ENCODE assay signal across 17 mouse cellular contexts in genomic region chr3:154251486-154251885, GRCm38 (mm10).
"Had no signal": no experiment of that assay in that cellular context is flagged by ENCODE, and none has a peak within 500 bp of the region (broad histone marks: within the 10 kb centered on the region; RNA-seq: fewer than 3 reads in every experiment).

No protein-coding gene starts in this region.

- H3K27me3 ChIP-seq: midbrain, embryonic 12.5 days; neural tube, embryonic 13.5 days; neural tube, embryonic 15.5 days had no signal

- H3K36me3 ChIP-seq: neural tube, embryonic 13.5 days had no signal

- DNase-seq: lung, embryonic 14.5 days; lung, postnatal 10 days; lung, postnatal 4 days; midbrain, embryonic 14.5 days; retina, postnatal 1 day; right cerebral cortex, adult 18-20 months; right cerebral cortex, postnatal 25 days; right cerebral cortex, postnatal 4 days; spleen, adult 18-20 months; thymus, adult 18-20 months; thymus, postnatal 14 days; thymus, postnatal 36 days had no signal

- H3K4me3 ChIP-seq: midbrain, embryonic 10.5 days; midbrain, embryonic 12.5 days; myocyte; neural tube, embryonic 13.5 days; neural tube, embryonic 15.5 days had no signal

- H3K4me1 ChIP-seq: midbrain, embryonic 10.5 days; midbrain, embryonic 12.5 days; neural tube, embryonic 13.5 days; neural tube, embryonic 15.5 days had no signal
